Mouse (Mus musculus) cerebellum, adult 2 months (tissue): Measurements from ENCODE around the gene Il10.

ENCODE experiments used
- CTCF ChIP-seq: fragments of 200-500 bp; IDR thresholded peaks from 2 replicates; pipeline ENCODE4 v1.5.1; 2011; ENCODE audit warnings: low read depth, mild to moderate bottlenecking, control low read depth, low read length, moderate library complexity, borderline replicate concordance; ENCODE audit not compliant: insufficient read depth
- POLR2A ChIP-seq: fragments of 200-500 bp; IDR thresholded peaks from 2 replicates; pipeline ENCODE4 v1.6.1; 2011; ENCODE audit warnings: low read length, control low read depth, borderline replicate concordance; ENCODE audit not compliant: insufficient read depth

DNA sequence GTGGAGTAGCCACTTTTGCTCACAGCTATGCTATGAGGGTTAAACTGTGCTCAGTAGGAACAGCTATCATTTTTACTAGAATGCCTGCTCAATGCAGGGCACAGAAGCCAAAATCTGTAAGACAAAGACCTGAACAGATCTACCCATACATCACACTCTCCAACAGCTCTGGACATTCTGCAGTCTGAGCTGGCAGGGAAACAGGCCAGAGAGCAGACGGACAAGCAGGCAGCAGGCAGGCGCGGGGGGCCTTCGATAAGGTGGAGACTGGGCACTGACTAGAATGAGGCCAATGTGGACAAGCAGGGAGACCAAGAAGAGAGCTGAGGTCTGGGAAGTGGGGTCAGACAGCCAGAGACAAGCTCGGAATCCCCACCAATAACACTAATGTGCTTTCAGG lies 40.2 kb downstream of the Il10 start:
- no peak for TF ChIP-seq CTCF
- no peak for TF ChIP-seq POLR2A
